Mouse (Mus musculus) stomach, embryonic 14.5 days (tissue): ENCODE measurements around the gene Naa40. TPM values are rescaled to one million over a fixed set of nuclear protein-coding genes. Genes with fewer than 3 reads are reported as not detected.

ENCODE experiments used
- ATAC-seq: fragments of 200-750 bp; cut with Nextera tagmentation; 2 replicates; pipeline ENCODE4 v1.8.0; 2017; ENCODE audit warnings: low read depth, moderate TSS enrichment; ENCODE audit not compliant: insufficient number of reproducible peaks, insufficient read depth, low FRiP score
- H3K27ac ChIP-seq: fragments of 300-500 bp; sonication (generic); 2 replicates; pipeline ENCODE4 v1.5.1; 2014; ENCODE audit warnings: mild to moderate bottlenecking, low read length, moderate library complexity, mixed read lengths
- H3K27me3 ChIP-seq: fragments of 300-500 bp; sonication (generic); 2 replicates; pipeline ENCODE4 v1.6.1; 2014; ENCODE audit warnings: low read length, control low read depth, mixed read lengths; ENCODE audit not compliant: control insufficient read depth, insufficient read depth
- H3K36me3 ChIP-seq: fragments of 300-500 bp; sonication (generic); 2 replicates; pipeline ENCODE4 v1.6.1; 2014; ENCODE audit warnings: mild to moderate bottlenecking, control low read depth, low read length, moderate library complexity, mixed read lengths; ENCODE audit not compliant: control insufficient read depth, insufficient read depth
- H3K4me1 ChIP-seq: fragments of 300-500 bp; sonication (generic); 2 replicates; pipeline ENCODE4 v1.6.1; 2014; ENCODE audit warnings: low read length, control low read depth, mixed read lengths; ENCODE audit not compliant: control insufficient read depth, insufficient read depth
- H3K4me2 ChIP-seq: fragments of 300-500 bp; sonication (generic); replicated peaks from 2 replicates; pipeline ENCODE4 v1.6.1; 2014; ENCODE audit warnings: low read depth, low read length, control low read depth
- H3K4me3 ChIP-seq: fragments of 300-500 bp; sonication (generic); 2 replicates; pipeline ENCODE4 v1.5.1; 2014; ENCODE audit warnings: low read depth, low read length, control low read depth
- H3K9ac ChIP-seq: fragments of 300-500 bp; sonication (generic); replicated peaks from 2 replicates; pipeline ENCODE4 v1.6.1; 2014; ENCODE audit warnings: low read depth, mild to moderate bottlenecking, control low read depth, low read length, moderate library complexity, mixed read lengths
- H3K9me3 ChIP-seq: fragments of 300-500 bp; sonication (generic); 2 replicates; pipeline ENCODE4 v1.6.1; 2016; ENCODE audit warnings: low read depth, low read length, control low read depth; ENCODE audit not compliant: control insufficient read depth
- WGBS: fragments of 180-500 bp; shearing (Covaris S2); extraction: QIAGEN DNeasy Blood & Tissue Kit; methylation state at CpG from one replicate; pipeline ENCODE4 v1.1.7; 2014; 5-methylcytosine and 5-hydroxymethylcytosine counted together
- polyA plus RNA-seq: library from polyadenylated mRNA; unstranded; fragments of >200 nt; fragmentation: Nextera tagmentation; extraction: Ambion mirVana; gene quantifications from 2 replicates; pipeline ENCODE4 v1.2.1, GENCODE M21; 2014

The Naa40 gene
- polyA plus RNA-seq, 1 experiment from 2014 or later = 59.6 TPM

GRCm38 (mm10) chr19:7276796-7277195 is 35.8 kb upstream of the Naa40 start:
- 70% methylated on average over 7 of the region's 7 CpGs for WGBS

GRCm38 (mm10) chr19:7276053-7276659 is 35.2 kb upstream of the Naa40 start:
- H3K9ac ChIP-seq = no peak overlapping the region
- no peak for ATAC-seq
- peak overlapping the region; percentile 49; the same call in 1 of the 2 replicates for H3K27ac ChIP-seq
- peaks cover 70% of the 10 kb centered on the region for H3K36me3 ChIP-seq
- no peak overlapping the region for H3K4me3 ChIP-seq
- H3K4me1 ChIP-seq = peaks cover 16% of the 10 kb centered on the region
- H3K4me2 ChIP-seq = no peak overlapping the region
- no peaks in the 10 kb centered on the region for H3K9me3 ChIP-seq
- no peaks in the 10 kb centered on the region for H3K27me3 ChIP-seq
- WGBS = 47% methylated on average over 7 of the region's 7 CpGs

More at GRCm38 (mm10) chr19:7276796-7277195, 35.8 kb upstream of the Naa40 start:
- no peak overlapping the region for H3K4me3 ChIP-seq
- ATAC-seq = no peak
- no peak overlapping the region for H3K9ac ChIP-seq
- no peaks in the 10 kb centered on the region for H3K9me3 ChIP-seq
- H3K36me3 ChIP-seq = peaks cover 69% of the 10 kb centered on the region
- H3K4me2 ChIP-seq = no peak overlapping the region
- no peaks in the 10 kb centered on the region for H3K27me3 ChIP-seq
- H3K4me1 ChIP-seq = peaks cover 16% of the 10 kb centered on the region
- no peak overlapping the region for H3K27ac ChIP-seq

GRCm38 (mm10) chr19:7275131-7275789 is 34.3 kb upstream of the Naa40 start:
- no peaks in the 10 kb centered on the region for H3K9me3 ChIP-seq
- H3K36me3 ChIP-seq = peaks cover 64% of the 10 kb centered on the region
- H3K4me2 ChIP-seq = no peak overlapping the region
- no peaks in the 10 kb centered on the region for H3K27me3 ChIP-seq
- ATAC-seq = peak; percentile 10; the same call in 1 of the 2 replicates
- 0 out of 2 replicates have a peak overlapping the region, but pooled peaks have one; percentile 21 for H3K27ac ChIP-seq
- no peak overlapping the region for H3K9ac ChIP-seq
- 45% methylated on average over 7 of the region's 7 CpGs for whole genome bisulfite sequencing
- peaks cover 16% of the 10 kb centered on the region for H3K4me1 ChIP-seq
- H3K4me3 ChIP-seq = no peak overlapping the region

- H3K27ac ChIP-seq = no peak overlapping the region; the same call in 1 of the 2 replicates
- H3K4me3 ChIP-seq = no peak overlapping the region
- no peaks in the 10 kb centered on the region for H3K27me3 ChIP-seq
- H3K9me3 ChIP-seq = no peaks in the 10 kb centered on the region
- no peak overlapping the region for H3K4me2 ChIP-seq
- ATAC-seq = no peak
- no peak overlapping the region for H3K9ac ChIP-seq
- 68% methylated on average over 13 of the region's 13 CpGs for WGBS
- peaks cover 58% of the 10 kb centered on the region for H3K36me3 ChIP-seq
- peaks cover 23% of the 10 kb centered on the region for H3K4me1 ChIP-seq
Measured at GRCm38 (mm10) chr19:7274326-7274990, 33.5 kb upstream of the Naa40 start.

- Histone ChIP-seq H3K27me3 (no peaks in the 10 kb centered on the region), H3K27ac (no peak overlapping the region), H3K9me3 (no peaks in the 10 kb centered on the region), H3K4me1 (peaks cover 27% of the 10 kb centered on the region), H3K9ac (no peak overlapping the region), H3K4me2 (no peak overlapping the region), H3K36me3 (peaks cover 50% of the 10 kb centered on the region), H3K4me3 (no peak overlapping the region)
- ATAC-seq = no peak
- WGBS = 90% methylated on average over 4 of the region's 4 CpGs
Measured at GRCm38 (mm10) chr19:7273486-7273885, 32.5 kb upstream of the Naa40 start.

- no peaks in the 10 kb centered on the region for H3K27me3 ChIP-seq
- ATAC-seq = no peak
- 10% methylated on average over 11 of the region's 11 CpGs for WGBS
- no peaks in the 10 kb centered on the region for H3K9me3 ChIP-seq
- H3K27ac ChIP-seq = peak overlapping the region; percentile 16; the same call in 1 of the 2 replicates
- H3K4me3 ChIP-seq = peak overlapping the region; percentile 87
- H3K4me1 ChIP-seq = peaks cover 45% of the 10 kb centered on the region
- peak overlapping the region; percentile 87 for H3K4me2 ChIP-seq
- H3K36me3 ChIP-seq = peaks cover 20% of the 10 kb centered on the region
- H3K9ac ChIP-seq = peak overlapping the region; percentile 87
Measured at GRCm38 (mm10) chr19:7269290-7270044, 28.5 kb upstream of the Naa40 start.

GRCm38 (mm10) chr19:7268722-7269090 is 27.7 kb upstream of the Naa40 start:
- Histone ChIP-seq H3K27me3 (no peaks in the 10 kb centered on the region), H3K36me3 (peaks cover 15% of the 10 kb centered on the region), H3K4me1 (peaks cover 48% of the 10 kb centered on the region), H3K27ac (peak overlapping the region; percentile 94), H3K4me2 (peak overlapping the region; percentile 87), H3K9ac (peak overlapping the region; percentile 87), H3K4me3 (peak overlapping the region; percentile 87), H3K9me3 (no peaks in the 10 kb centered on the region)
- under 1% methylated on average over 30 of the region's 30 CpGs for WGBS
- peak; percentile 8; the same call in 1 of the 2 replicates for ATAC-seq
